Mouse (Mus musculus) E14TG2a.4 (cell line): ENCODE measurements around the gene Zfp335.

ENCODE experiments used
- H3K27me3 ChIP-seq: 2 replicates; pipeline ENCODE4 v1.6.1; 2014; ENCODE audit warnings: low read length, control low read depth; ENCODE audit not compliant: insufficient read depth
- H3K36me3 ChIP-seq: 2 replicates; pipeline ENCODE4 v1.6.1; 2014; ENCODE audit warnings: low read length, control low read depth; ENCODE audit not compliant: insufficient read depth
- H3K4me1 ChIP-seq: replicated peaks from 2 replicates; pipeline ENCODE4 v1.6.1; 2014; ENCODE audit warnings: low read depth, low read length, control low read depth
- H3K4me3 ChIP-seq: replicated peaks from 2 replicates; pipeline ENCODE4 v1.5.1; 2014; ENCODE audit warnings: mild to moderate bottlenecking, low read length
- H3K9me3 ChIP-seq: 2 replicates; pipeline ENCODE4 v1.6.1; 2014; ENCODE audit warnings: low read length, control low read depth
- CTCF ChIP-seq: conservative IDR thresholded peaks from 2 replicates; pipeline ENCODE4 v1.5.1; 2014; ENCODE audit warnings: low read length
- NANOG ChIP-seq: IDR thresholded peaks from 2 replicates; pipeline ENCODE4 v1.6.1; 2014; ENCODE audit warnings: borderline replicate concordance, low read length, mixed read lengths
- POU5F1 ChIP-seq: IDR thresholded peaks from 2 replicates; pipeline ENCODE4 v1.6.1; 2014; ENCODE audit warnings: low read length, borderline replicate concordance

Gene Zfp335

DNA sequence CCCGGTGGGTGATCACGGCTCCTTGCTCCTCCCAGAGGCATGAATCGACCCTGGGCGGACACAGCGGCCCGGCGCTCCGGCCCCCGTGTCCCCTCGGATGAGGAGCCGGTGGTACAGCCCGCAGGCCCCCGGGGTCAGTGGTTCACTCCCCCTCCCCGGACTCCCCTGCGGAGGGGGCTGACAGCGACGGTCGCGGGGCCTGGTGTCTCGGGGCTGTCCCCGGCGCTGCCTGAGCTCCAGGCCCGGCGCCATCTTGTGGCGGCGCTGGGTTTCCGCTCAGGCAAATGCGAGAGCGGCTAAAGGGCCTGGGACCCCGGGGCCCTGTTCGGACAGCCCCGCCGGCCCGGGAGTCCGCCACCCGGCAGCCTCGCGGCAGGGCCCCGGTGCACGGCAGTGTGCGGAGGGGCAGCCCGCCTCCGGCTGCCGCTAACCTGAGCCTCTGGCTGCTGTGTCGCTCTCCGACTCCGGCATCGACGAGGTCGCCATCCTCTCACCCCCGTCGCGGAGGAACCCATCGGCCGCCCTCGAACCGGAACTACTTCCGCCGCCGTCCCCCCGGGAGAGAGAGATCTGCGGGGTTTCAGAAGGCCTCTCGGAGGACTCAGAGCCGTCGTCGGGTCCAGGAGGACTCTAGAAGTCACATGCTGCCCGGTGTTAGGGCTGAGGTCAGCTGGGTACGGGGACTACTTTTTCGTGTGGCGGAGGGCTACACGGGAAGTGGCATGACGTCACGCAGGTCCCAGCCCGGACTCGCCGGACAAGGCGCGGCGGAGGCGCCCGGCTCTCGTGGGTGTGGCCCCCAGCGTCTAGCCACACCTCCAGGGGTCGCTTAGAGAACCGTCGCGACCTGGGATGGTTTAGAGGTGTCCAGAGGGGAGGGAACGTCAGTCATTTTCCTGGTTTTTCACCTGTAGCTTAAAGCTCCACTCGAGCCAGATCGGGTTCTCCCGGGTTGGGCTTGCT, at the start of gene Zfp335:
Gene Zfp335, minus strand, starts transcription at position 672 of the 963 bp plus-strand sequence.
- H3K36me3 ChIP-seq, result peaks cover 56% of the 10 kb centered on the region
- no peak for TF ChIP-seq NANOG
- no peak for TF ChIP-seq CTCF
- no peak for TF ChIP-seq POU5F1
- peaks cover under 1% of the 10 kb centered on the region for H3K9me3 ChIP-seq
- no peaks in the 10 kb centered on the region for H3K27me3 ChIP-seq
- H3K4me1 ChIP-seq, result peaks cover 71% of the 10 kb centered on the region
- H3K4me3 ChIP-seq, result peak within 1 kb of the TSS; percentile 95

DNA sequence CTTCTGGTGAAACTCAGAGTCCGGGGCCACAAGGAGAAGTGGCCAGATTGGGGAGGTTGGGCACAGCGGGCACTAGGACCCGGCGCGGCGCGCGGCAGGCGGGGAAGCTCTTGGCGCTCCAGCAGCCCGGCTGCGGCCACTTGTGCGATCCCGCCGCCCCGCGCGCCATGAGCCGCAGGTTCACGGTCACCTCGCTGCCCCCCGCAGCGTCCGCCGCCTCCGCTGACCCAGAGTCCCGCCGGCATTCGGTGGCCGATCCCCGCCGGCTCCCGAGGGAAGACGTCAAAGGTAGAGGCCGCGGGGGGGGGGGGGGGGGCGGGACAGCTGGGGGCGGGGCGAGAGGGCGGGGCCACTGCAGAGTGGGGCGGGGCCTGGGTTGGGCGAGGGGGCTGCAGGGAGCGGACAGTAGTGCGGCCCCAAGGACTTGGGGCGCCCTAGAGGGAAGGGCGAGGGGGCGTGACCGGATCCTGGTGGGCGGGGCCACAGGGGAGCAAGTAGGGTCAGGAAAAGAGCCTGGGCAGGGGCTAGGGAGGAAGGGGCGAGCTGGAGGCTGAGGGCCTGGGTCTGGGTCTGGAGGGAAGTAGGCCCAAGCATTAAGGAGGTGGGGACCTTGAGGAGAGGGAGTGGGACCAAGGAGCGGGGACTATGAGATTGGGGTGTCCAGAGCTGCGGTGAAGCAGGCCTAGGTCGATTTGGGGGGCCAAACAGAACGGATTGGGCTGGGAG, 49.3 kb upstream of the Zfp335 start, which contains the start of gene Slc12a5:
Gene Slc12a5, plus strand, starts transcription at position 87 of the 726 bp plus-strand sequence.
- H3K4me3 ChIP-seq, result peak within 1 kb of the TSS; percentile 79
- H3K4me1 ChIP-seq, result peaks cover 49% of the 10 kb centered on the region
- H3K9me3 ChIP-seq, result no peaks in the 10 kb centered on the region
- TF ChIP-seq POU5F1, result no peak
- no peak for TF ChIP-seq NANOG
- TF ChIP-seq CTCF, result no peak
- no peaks in the 10 kb centered on the region for H3K36me3 ChIP-seq
- peaks cover 16% of the 10 kb centered on the region for H3K27me3 ChIP-seq

DNA sequence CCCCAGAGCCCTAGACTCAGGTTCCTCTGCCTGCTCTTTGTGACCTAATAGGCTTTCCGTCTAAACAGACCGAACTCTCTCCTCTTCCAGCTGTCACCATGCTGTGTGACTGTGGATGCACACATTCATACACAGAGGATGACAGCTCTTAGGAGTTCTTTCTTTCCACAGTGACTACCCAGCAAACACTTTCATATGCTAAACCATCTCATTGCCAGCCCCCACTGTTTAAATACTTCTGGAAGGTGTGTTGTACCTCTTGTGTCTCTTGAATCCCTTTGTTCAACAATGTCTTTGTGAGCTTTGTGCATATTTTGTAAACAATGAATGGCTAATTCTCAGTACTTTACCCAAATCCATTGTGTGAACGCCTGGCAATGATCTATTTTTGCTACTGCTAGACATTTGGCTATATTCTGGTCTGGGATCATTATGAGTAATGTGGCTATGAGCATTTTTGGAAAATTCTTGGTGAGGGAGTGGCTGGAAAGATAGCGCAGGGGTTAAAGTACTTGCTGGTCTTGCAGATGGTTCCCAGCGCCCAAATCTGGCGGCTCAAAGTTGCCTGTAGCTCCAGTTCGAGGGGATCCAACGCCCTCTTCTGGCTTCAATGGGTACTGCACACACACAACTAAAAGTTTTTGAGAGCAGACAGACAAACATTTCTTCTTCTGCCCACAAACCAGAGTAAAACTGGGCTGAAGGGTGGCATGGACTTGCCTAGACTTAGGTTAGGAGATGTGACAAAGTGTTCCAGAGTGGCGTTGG, 46.2 kb upstream of the Zfp335 start:
- TF ChIP-seq POU5F1 (no peak), NANOG (peak; percentile 83), CTCF (peak; percentile 88)
- Histone ChIP-seq H3K4me1 (peaks cover 55% of the 10 kb centered on the region), H3K4me3 (0 out of 2 replicates have a peak overlapping the region, but pooled peaks have one; percentile 11), H3K9me3 (0 out of 2 replicates have a peak, but pooled peaks cover 3% of the 10 kb centered on the region), H3K36me3 (no peaks in the 10 kb centered on the region), H3K27me3 (peaks cover 27% of the 10 kb centered on the region)

DNA sequence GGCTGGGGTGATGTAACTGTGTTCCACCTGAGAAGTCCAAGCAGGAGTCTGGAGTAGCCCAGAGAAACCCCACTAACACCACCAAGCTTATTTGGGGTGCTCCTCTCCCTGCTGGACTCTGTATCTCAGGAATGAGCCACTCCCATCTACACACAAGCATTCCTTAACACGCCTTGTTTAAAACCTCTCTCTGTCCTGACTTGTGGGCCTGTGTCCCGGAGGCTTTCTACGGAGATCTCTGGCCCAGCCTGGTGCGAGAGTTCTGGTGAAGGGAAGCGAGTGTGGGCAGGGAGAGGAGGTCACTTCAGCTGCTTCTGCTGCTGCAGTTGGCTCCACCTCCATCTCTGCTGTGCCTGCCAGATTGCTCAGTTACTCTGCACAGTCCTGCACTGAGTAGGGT, 44.6 kb upstream of the Zfp335 start:
- Histone ChIP-seq H3K36me3 (no peaks in the 10 kb centered on the region), H3K4me1 (peaks cover 61% of the 10 kb centered on the region)
- no peak for TF ChIP-seq CTCF
- no peak for TF ChIP-seq NANOG
- no peak for TF ChIP-seq POU5F1

DNA sequence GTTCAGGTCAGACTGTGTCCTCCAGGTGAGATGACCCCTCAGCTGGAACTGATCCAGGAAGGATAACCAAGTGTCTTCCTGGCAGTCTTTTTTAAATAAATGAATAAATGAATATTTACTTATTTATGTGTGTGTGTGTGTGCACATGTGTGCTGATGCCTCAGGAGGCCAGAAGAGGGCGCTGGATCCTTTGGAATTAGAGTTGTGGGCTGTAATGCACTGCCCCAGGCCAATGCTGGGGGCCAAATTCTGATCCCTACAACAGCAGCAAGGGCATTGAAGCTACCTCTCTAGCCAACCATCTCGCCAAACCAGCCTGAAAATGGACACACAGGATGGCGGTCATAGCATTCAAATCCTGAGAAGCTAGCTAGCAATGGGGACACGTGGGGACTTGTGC, 44.2 kb upstream of the Zfp335 start:
- no peak for TF ChIP-seq NANOG
- no peak for TF ChIP-seq POU5F1
- TF ChIP-seq CTCF, result peak; percentile 54
- H3K27me3 ChIP-seq, result peaks cover 43% of the 10 kb centered on the region
- peaks cover 63% of the 10 kb centered on the region for H3K4me1 ChIP-seq
- no peaks in the 10 kb centered on the region for H3K36me3 ChIP-seq
- 0 out of 2 replicates have a peak, but pooled peaks cover 3% of the 10 kb centered on the region for H3K9me3 ChIP-seq
- H3K4me3 ChIP-seq, result 0 out of 2 replicates have a peak overlapping the region, but pooled peaks have one; percentile 23

More for the DNA sequence above, 44.6 kb upstream of the Zfp335 start:
- Histone ChIP-seq H3K4me3 (peak overlapping the region; percentile 23; the same call in 1 of the 2 replicates), H3K27me3 (peaks cover 38% of the 10 kb centered on the region), H3K9me3 (0 out of 2 replicates have a peak, but pooled peaks cover 3% of the 10 kb centered on the region)

DNA sequence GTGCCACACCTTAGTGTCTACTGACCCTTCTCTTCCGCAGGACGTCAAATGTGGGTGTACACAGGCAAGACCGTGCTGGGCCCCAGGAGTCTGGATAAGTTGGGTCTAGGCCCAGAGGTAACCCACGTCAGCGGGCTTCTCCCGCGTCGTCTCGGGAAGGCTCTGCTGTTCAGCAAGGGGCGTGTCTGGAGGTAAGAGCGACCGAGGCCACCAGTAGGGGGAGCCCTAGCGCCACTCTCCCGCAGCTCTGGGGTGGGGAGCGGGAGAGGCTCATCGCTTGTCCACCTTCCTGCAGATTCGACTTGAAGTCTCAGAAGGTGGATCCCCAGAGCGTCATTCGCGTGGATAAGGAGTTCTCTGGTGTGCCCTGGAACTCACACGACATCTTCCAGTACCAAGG, 41.7 kb upstream of the Zfp335 start:
- H3K4me3 ChIP-seq, result peak overlapping the region; percentile 17; the same call in 1 of the 2 replicates
- 0 out of 2 replicates have a peak, but pooled peaks cover 3% of the 10 kb centered on the region for H3K9me3 ChIP-seq
- no peak for TF ChIP-seq POU5F1
- TF ChIP-seq CTCF, result peak; percentile 93
- H3K27me3 ChIP-seq, result peaks cover 62% of the 10 kb centered on the region
- peaks cover 78% of the 10 kb centered on the region for H3K4me1 ChIP-seq
- no peaks in the 10 kb centered on the region for H3K36me3 ChIP-seq

DNA sequence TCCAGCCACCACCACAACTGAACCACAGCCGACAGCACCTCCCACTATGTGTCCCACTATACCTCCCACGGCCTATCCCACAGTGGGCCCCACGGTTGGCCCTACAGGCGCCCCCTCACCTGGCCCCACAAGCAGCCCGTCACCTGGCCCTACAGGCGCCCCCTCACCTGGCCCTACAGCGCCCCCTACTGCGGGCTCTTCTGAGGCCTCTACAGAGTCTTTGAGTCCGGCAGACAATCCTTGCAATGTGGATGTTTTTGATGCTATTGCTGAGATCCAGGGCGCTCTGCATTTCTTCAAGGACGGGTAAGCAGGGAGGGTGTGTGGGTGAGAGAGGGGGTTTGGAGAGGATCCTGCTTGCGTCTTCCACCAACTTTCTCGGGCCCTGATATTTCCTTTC, 40.9 kb upstream of the Zfp335 start:
- Histone ChIP-seq H3K9me3 (0 out of 2 replicates have a peak, but pooled peaks cover 3% of the 10 kb centered on the region), H3K36me3 (no peaks in the 10 kb centered on the region), H3K27me3 (peaks cover 70% of the 10 kb centered on the region), H3K4me3 (peak overlapping the region; percentile 17; the same call in 1 of the 2 replicates), H3K4me1 (peaks cover 77% of the 10 kb centered on the region)
- no peak for TF ChIP-seq NANOG
- TF ChIP-seq POU5F1, result no peak
- peak; percentile 51 for TF ChIP-seq CTCF

DNA sequence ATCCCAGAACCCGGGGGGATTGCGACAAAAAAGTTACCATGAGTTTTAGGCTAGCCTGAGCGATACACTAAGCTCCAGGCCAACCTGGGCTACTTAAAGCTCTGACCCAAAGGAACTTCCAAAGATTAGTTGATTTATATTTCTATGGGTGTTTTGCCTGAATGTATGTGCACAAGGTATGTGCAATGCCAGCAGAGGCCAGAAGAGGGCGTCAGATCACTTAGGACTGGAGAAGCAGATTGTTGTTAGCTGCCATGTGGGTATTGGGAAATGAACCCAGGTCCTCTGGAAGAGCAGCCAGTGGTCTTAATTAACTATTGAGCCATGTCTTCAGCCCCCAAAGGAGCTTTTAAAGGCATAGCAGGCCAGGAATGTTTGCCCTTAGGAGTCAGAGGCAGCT, 40.2 kb upstream of the Zfp335 start:
- H3K4me1 ChIP-seq, result peaks cover 72% of the 10 kb centered on the region
- H3K27me3 ChIP-seq, result peaks cover 77% of the 10 kb centered on the region
- 0 out of 2 replicates have a peak, but pooled peaks cover 3% of the 10 kb centered on the region for H3K9me3 ChIP-seq
- TF ChIP-seq NANOG (no peak), CTCF (peak; percentile 86)
- H3K36me3 ChIP-seq, result no peaks in the 10 kb centered on the region
- H3K4me3 ChIP-seq, result no peak overlapping the region
